Mouse (Mus musculus): ENCODE measurements around the gene Wdr63. TPM values are rescaled to one million over a fixed set of nuclear protein-coding genes. Genes with fewer than 3 reads are reported as not detected.

The Wdr63 gene
- polyA plus RNA-seq, 1 experiment from 2014 or later = not detected

DNA sequence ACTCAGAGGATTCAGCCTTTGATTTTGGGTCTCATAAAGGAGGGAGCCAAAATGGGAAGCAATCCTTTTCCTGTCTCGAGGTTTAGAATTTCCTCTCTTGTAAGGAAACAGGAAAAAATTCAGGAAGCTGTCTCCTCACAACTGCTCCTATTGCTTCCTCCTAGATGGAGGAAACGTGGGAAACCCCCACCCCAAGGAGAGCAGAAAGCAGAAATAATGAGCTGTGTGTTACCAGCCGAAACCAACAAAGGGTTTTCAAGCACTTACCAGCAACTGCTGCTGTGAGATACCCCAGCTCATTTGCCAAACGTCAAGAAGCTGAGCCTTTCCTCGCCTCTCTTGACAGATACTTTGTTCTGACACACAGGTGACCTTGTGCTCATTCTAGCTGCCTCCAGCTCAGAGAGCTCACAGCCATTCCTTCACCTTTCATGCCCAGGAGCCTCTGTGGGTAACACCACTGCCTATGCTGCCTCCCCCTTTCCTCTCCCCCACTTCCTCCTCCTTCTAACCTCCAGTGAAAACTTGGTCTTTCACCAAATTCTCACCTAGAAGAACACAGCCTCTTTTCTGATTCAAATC is 77.6 kb downstream of the Wdr63 start:
- WGBS = 12% methylated on average over 5 of the region's 5 CpGs

DNA sequence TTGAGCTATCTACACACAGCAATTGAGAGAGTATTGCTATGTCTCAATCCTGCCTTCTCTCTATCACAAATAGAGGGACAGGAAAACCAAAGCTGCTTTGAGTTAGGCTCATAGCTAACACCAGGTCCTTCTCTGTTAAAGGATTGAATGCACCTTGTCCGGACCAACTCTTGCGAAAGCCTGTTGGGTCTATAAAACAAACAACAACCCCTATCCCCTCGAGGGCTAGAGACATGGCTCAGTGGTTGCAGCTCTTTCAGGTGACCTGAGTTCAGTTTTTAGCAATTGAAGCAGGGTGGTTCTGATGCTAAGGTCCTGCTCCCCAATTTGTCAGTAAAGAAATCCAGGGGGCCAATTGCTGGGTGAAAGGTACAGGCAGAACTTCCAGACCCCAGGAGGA is 78.7 kb downstream of the Wdr63 start:
- Histone ChIP-seq H3K4me2 (no peak overlapping the region), H3K9ac (no peak overlapping the region), H3K9me3 (no peaks in the 10 kb centered on the region), H3K27ac (replicated peaks) (no peak overlapping the region), H3K4me1 (peaks cover 28% of the 10 kb centered on the region), H3K36me3 (peaks cover 9% of the 10 kb centered on the region), H3K27me3 (replicated peaks) (no peaks in the 10 kb centered on the region), H3K4me3 (no peak overlapping the region)
- ATAC-seq (ENCODE audit: extremely low read depth, insufficient number of reproducible peaks, low FRiP score, low TSS enrichment) = no peak
- WGBS = 77% methylated on average over 3 of the region's 3 CpGs

More for the DNA sequence above, 77.6 kb downstream of the Wdr63 start:
- H3K36me3 ChIP-seq = no peaks in the 10 kb centered on the region
- no peaks in the 10 kb centered on the region for H3K27me3 ChIP-seq (replicated peaks)
- H3K9me3 ChIP-seq = no peaks in the 10 kb centered on the region
- H3K4me2 ChIP-seq = no peak overlapping the region; the same call in 1 of the 2 replicates
- H3K4me3 ChIP-seq = no peak overlapping the region
- ATAC-seq (ENCODE audit: extremely low read depth, insufficient number of reproducible peaks, low FRiP score, low TSS enrichment) = no peak; the same call in 1 of the 2 replicates
- peaks cover 28% of the 10 kb centered on the region for H3K4me1 ChIP-seq
- no peak overlapping the region; the same call in 1 of the 2 replicates for H3K9ac ChIP-seq
- H3K27ac ChIP-seq (replicated peaks) = no peak overlapping the region; the same call in 1 of the 2 replicates

DNA sequence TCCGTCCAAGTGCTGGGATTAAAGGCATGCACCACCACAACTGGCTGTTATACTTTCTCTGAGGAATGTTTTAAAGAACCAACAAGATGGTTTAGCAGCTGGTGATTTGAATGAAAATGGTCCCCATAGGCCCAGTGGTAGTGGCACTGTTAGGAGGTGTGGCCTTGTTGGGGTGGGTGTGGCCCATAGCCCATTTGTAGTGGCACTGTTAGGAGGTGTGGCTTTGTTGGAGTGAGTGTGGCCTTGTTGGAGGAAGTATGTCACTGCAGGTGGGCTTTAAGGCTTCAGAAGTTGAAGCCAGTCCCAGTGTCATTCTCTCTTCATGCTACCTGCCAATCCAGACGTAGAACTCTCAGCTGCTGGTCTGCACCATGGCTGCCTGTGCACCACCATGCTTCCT is 79.5 kb downstream of the Wdr63 start:
- H3K4me3 ChIP-seq = no peak overlapping the region
- H3K9me3 ChIP-seq = no peaks in the 10 kb centered on the region
- H3K4me1 ChIP-seq = peaks cover 28% of the 10 kb centered on the region
- H3K4me2 ChIP-seq = no peak overlapping the region
- 85% methylated on average over 2 of the region's 2 CpGs for WGBS
- no peaks in the 10 kb centered on the region for H3K27me3 ChIP-seq (replicated peaks)
- peaks cover 17% of the 10 kb centered on the region for H3K36me3 ChIP-seq
- H3K27ac ChIP-seq (replicated peaks) = no peak overlapping the region
- ATAC-seq (ENCODE audit: extremely low read depth, insufficient number of reproducible peaks, low FRiP score, low TSS enrichment) = no peak
- H3K9ac ChIP-seq = no peak overlapping the region

DNA sequence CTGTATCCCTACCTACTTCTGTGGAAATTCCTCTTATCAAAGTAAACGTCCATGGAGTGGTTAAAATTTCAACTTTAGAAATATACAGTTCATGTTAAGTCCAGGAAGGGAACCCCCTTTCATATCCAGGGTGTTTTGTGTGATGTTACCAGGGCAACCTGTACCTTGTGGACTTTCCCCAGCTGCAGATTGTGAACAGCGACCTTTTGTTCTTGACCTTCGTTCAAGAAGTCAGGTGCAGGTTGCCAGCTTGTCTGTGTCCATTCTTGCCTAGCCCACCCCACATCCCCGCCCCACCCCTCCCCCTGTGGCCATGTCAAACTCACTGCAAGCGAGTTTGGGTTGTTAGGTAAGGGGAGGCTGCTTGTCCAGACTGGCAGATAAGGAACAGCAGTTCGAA is 80.8 kb downstream of the Wdr63 start:
- no peak for ATAC-seq (ENCODE audit: extremely low read depth, insufficient number of reproducible peaks, low FRiP score, low TSS enrichment)
- WGBS = 19% methylated on average over 6 of the region's 6 CpGs
- peak overlapping the region; percentile 30; the same call in 1 of the 2 replicates for H3K27ac ChIP-seq (replicated peaks)

DNA sequence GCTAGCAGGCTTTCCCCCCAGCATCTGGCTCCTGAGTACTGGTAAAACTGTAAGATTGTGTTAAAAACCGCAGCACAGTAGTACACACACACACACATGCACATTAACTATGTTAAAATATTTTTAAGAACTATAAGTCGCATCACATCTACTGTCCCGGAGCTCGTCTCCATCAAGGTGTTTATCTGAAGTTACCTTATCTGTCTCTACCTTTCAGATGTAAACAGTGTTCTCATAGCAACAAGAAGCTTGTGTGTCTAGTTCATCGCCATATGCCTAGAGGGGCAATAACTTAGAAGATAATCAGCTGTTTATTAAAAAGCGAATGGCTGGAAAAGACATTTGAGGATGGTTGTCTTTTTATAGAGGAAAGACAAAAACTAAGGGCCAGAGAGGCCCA is 82.4 kb downstream of the Wdr63 start:
- no peak for ATAC-seq (ENCODE audit: extremely low read depth, insufficient number of reproducible peaks, low FRiP score, low TSS enrichment)
- Histone ChIP-seq H3K36me3 (peaks cover 38% of the 10 kb centered on the region), H3K4me1 (peaks cover 23% of the 10 kb centered on the region), H3K9me3 (no peaks in the 10 kb centered on the region), H3K9ac (no peak overlapping the region), H3K27me3 (replicated peaks) (no peaks in the 10 kb centered on the region), H3K4me2 (no peak overlapping the region), H3K4me3 (no peak overlapping the region), H3K27ac (replicated peaks) (no peak overlapping the region)
- WGBS = 90% methylated on average over 6 of the region's 6 CpGs

More for the DNA sequence above, 80.8 kb downstream of the Wdr63 start:
- Histone ChIP-seq H3K36me3 (peaks cover 30% of the 10 kb centered on the region), H3K9ac (no peak overlapping the region), H3K4me1 (peaks cover 28% of the 10 kb centered on the region), H3K27me3 (replicated peaks) (no peaks in the 10 kb centered on the region), H3K9me3 (no peaks in the 10 kb centered on the region), H3K4me2 (no peak overlapping the region), H3K4me3 (no peak overlapping the region)

GRCm38 (mm10) chr3:146024746-146025145 is 83.2 kb downstream of the Wdr63 start:
- no peaks in the 10 kb centered on the region for H3K27me3 ChIP-seq (replicated peaks)
- H3K4me2 ChIP-seq = no peak overlapping the region
- no peak overlapping the region for H3K9ac ChIP-seq
- WGBS = 84% methylated on average over 7 of the region's 7 CpGs
- H3K27ac ChIP-seq (replicated peaks) = no peak overlapping the region
- ATAC-seq (ENCODE audit: extremely low read depth, insufficient number of reproducible peaks, low FRiP score, low TSS enrichment) = no peak
- no peaks in the 10 kb centered on the region for H3K9me3 ChIP-seq
- H3K4me1 ChIP-seq = peaks cover 15% of the 10 kb centered on the region
- H3K4me3 ChIP-seq = no peak overlapping the region
- peaks cover 41% of the 10 kb centered on the region for H3K36me3 ChIP-seq

- Histone ChIP-seq H3K4me3 (no peak overlapping the region), H3K4me2 (no peak overlapping the region), H3K36me3 (peaks cover 63% of the 10 kb centered on the region), H3K4me1 (peaks cover 8% of the 10 kb centered on the region), H3K9me3 (no peaks in the 10 kb centered on the region), H3K27me3 (replicated peaks) (no peaks in the 10 kb centered on the region), H3K27ac (replicated peaks) (no peak overlapping the region), H3K9ac (no peak overlapping the region)
- ATAC-seq (ENCODE audit: extremely low read depth, insufficient number of reproducible peaks, low FRiP score, low TSS enrichment) = no peak
- WGBS = 85% methylated on average over 9 of the region's 9 CpGs
Measured at GRCm38 (mm10) chr3:146022232-146022631, 85.7 kb downstream of the Wdr63 start.

DNA sequence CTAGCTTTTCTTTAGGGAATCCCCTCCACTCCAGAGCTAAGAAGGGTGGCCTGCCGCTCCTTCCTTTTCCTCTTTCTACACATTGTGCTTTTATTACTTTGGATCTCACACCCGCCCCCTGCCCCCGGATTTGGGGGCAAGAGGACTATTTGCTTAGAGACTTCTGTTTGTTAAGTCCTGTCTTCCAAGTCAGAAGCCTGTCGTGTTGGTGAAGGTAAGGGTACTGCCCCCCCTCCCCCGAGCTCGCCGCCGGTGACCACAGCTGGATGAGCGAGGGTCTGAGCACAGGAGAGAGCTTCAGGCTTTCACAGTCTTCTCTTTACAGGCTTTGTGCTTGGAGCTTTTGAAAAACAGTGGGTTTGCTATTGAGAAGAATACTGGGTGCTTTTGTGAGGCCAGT is 90.4 kb downstream of the Wdr63 start:
- no peak for ATAC-seq (ENCODE audit: extremely low read depth, insufficient number of reproducible peaks, low FRiP score, low TSS enrichment)
- WGBS = 79% methylated on average over 9 of the region's 9 CpGs
- H3K27me3 ChIP-seq (replicated peaks) = no peaks in the 10 kb centered on the region
- H3K36me3 ChIP-seq = peaks cover 83% of the 10 kb centered on the region
- no peak overlapping the region for H3K4me2 ChIP-seq
- H3K9ac ChIP-seq = no peak overlapping the region
- H3K9me3 ChIP-seq = no peaks in the 10 kb centered on the region
- no peak overlapping the region for H3K27ac ChIP-seq (replicated peaks)
- H3K4me3 ChIP-seq = no peak overlapping the region
- no peaks in the 10 kb centered on the region for H3K4me1 ChIP-seq

- no peak for ATAC-seq (ENCODE audit: extremely low read depth, insufficient number of reproducible peaks, low FRiP score, low TSS enrichment)
- no peaks in the 10 kb centered on the region for H3K9me3 ChIP-seq
- H3K4me3 ChIP-seq = no peak overlapping the region
- H3K27me3 ChIP-seq (replicated peaks) = no peaks in the 10 kb centered on the region
- no peak overlapping the region for H3K4me2 ChIP-seq
- no peak overlapping the region for H3K27ac ChIP-seq (replicated peaks)
- peaks cover 80% of the 10 kb centered on the region for H3K36me3 ChIP-seq
- H3K4me1 ChIP-seq = no peaks in the 10 kb centered on the region
- WGBS = 77% methylated on average over 13 of the region's 13 CpGs
- H3K9ac ChIP-seq = no peak overlapping the region
Measured at GRCm38 (mm10) chr3:146016979-146017378, 91.0 kb downstream of the Wdr63 start.

DNA sequence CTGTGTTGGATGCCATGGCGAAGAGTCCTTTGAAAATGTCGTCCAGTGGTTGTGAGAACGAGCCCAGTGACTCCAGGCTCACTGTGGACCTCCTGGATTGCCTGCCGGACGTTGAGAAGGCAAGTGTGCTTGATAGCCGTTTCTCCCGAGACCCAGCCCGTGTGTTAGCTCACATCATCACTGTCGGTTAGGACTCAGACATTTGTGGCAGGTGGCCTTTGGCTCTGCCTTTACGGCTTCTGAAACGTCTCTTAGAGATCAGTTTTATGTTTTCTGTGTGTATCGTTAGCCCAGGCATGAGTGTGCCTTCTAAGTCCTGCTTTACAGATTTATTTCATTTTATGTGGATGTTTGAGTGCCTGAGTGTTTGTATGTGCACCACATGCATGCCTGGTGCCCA is 93.6 kb downstream of the Wdr63 start:
- WGBS = 88% methylated on average over 12 of the region's 12 CpGs
- no peak for ATAC-seq (ENCODE audit: extremely low read depth, insufficient number of reproducible peaks, low FRiP score, low TSS enrichment)
- Histone ChIP-seq H3K27me3 (replicated peaks) (no peaks in the 10 kb centered on the region), H3K4me2 (no peak overlapping the region), H3K4me3 (no peak overlapping the region), H3K36me3 (peaks cover 78% of the 10 kb centered on the region), H3K27ac (replicated peaks) (no peak overlapping the region), H3K9ac (no peak overlapping the region), H3K4me1 (peaks cover 15% of the 10 kb centered on the region), H3K9me3 (no peaks in the 10 kb centered on the region)

DNA sequence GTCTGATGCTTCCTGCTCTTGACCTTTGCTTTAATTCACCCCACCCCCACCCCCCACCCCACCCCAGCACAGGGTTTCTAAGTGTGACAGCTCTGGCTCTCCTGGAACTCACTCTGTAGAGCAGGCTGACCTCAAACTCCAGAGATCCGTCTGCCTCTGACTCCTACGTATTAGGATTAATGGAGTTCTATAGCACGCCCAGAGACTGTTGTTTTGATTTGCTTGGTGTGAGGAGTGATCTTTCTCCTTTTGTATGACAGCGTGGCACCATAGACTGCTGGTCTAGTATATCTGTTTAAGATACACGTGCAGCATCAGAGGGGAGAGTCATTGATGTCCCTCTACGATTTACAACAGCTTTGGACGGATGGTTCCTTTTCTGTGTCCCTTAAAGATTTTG is 94.4 kb downstream of the Wdr63 start:
- 84% methylated on average over 7 of the region's 7 CpGs for WGBS
- Histone ChIP-seq H3K27me3 (replicated peaks) (no peaks in the 10 kb centered on the region), H3K4me1 (peaks cover 15% of the 10 kb centered on the region), H3K9ac (no peak overlapping the region), H3K4me2 (no peak overlapping the region), H3K27ac (replicated peaks) (no peak overlapping the region), H3K36me3 (peaks cover 82% of the 10 kb centered on the region), H3K4me3 (no peak overlapping the region), H3K9me3 (no peaks in the 10 kb centered on the region)
- no peak for ATAC-seq (ENCODE audit: extremely low read depth, insufficient number of reproducible peaks, low FRiP score, low TSS enrichment)

GRCm38 (mm10) chr3:146011544-146012218 is 96.2 kb downstream of the Wdr63 start:
- H3K4me2 ChIP-seq = no peak overlapping the region
- H3K4me1 ChIP-seq = peaks cover 26% of the 10 kb centered on the region
- H3K9ac ChIP-seq = no peak overlapping the region
- H3K9me3 ChIP-seq = no peaks in the 10 kb centered on the region
- H3K27me3 ChIP-seq (replicated peaks) = no peaks in the 10 kb centered on the region
- 67% methylated on average over 8 of the region's 8 CpGs for WGBS
- no peak for ATAC-seq (ENCODE audit: extremely low read depth, insufficient number of reproducible peaks, low FRiP score, low TSS enrichment)
- H3K4me3 ChIP-seq = no peak overlapping the region
- peaks cover 81% of the 10 kb centered on the region for H3K36me3 ChIP-seq
- H3K27ac ChIP-seq (replicated peaks) = no peak overlapping the region; the same call in 1 of the 2 replicates

Measured in heart, embryonic 13.5 days (tissue).